ENCODE assay signal across 24 mouse cellular contexts in the genomic region with DNA sequence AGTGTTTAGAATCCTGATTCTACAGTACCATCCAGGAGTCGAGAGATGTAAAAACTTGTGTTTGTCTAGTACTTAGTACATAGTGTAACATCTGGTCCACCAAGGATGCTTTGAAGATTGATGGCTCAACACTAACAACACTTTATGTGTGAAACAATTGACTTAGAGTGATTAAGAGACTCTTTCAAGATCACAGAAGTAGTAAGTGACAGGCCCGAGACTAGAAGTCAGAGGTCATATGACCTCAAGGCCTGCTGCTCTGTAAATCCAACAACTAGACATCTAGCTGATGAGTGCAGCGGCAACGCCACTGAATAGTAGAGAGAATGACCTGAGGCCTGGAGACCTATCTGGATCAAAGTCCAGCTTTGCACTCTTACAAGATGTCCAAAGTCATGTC.
DNase-seq lines count a peak whose midpoint lies in the region; ATAC-seq and TF ChIP-seq lines count a peak whose summit lies in the region.
"Had no signal": no experiment of that assay in that cellular context is flagged by ENCODE, and none has a peak within 500 bp of the region (broad histone marks: within the 10 kb centered on the region; RNA-seq: fewer than 3 reads in every experiment).

No protein-coding gene starts in this region.

- H3K9me3 ChIP-seq in hindbrain, embryonic 10.5 days, result no peaks in the 10 kb centered on the region
- no peaks in the 10 kb centered on the region for H3K9me3 ChIP-seq in hindbrain, postnatal 0 days (ENCODE audit: low read length)
- H3K9me3 ChIP-seq in forebrain, embryonic 15.5 days, result no peaks in the 10 kb centered on the region
- H3K9me3 ChIP-seq: embryonic facial prominence, embryonic 13.5 days; embryonic facial prominence, embryonic 15.5 days; forebrain, embryonic 10.5 days; forebrain, embryonic 12.5 days had no signal

- H3K4me2 ChIP-seq in hindbrain, postnatal 0 days (ENCODE audit: low read depth, low read length), result no peak overlapping the region
- no peak overlapping the region for H3K4me2 ChIP-seq in forebrain, embryonic 15.5 days (replicated peaks)
- H3K4me2 ChIP-seq: embryonic facial prominence, embryonic 13.5 days; embryonic facial prominence, embryonic 15.5 days; forebrain, embryonic 12.5 days had no signal

- no peaks in the 10 kb centered on the region; the same call in 1 of the 2 replicates for H3K4me1 ChIP-seq in hindbrain, embryonic 10.5 days (replicated peaks)
- no peaks in the 10 kb centered on the region for H3K4me1 ChIP-seq in hindbrain, postnatal 0 days (ENCODE audit: insufficient read depth, low read length)
- H3K4me1 ChIP-seq in forebrain, embryonic 15.5 days, result no peaks in the 10 kb centered on the region
- H3K4me1 ChIP-seq: embryonic facial prominence, embryonic 13.5 days; embryonic facial prominence, embryonic 15.5 days; forebrain, embryonic 10.5 days; forebrain, embryonic 12.5 days had no signal

- no peak for ATAC-seq in hindbrain, postnatal 0 days
- ATAC-seq in megakaryocyte, adult 5-6 weeks (ENCODE audit: poor library complexity, severe bottlenecking), result no peak
- no peak for ATAC-seq in forebrain, embryonic 15.5 days (replicated peaks)
- ATAC-seq: forebrain, embryonic 14.5 days; forebrain, postnatal 0 days had no signal

- H3K27me3 ChIP-seq in hindbrain, embryonic 10.5 days (ENCODE audit: insufficient read depth, poor library complexity, severe bottlenecking), result peaks cover 15% of the 10 kb centered on the region; the same call in 1 of the 2 replicates
- no peaks in the 10 kb centered on the region for H3K27me3 ChIP-seq in hindbrain, postnatal 0 days (ENCODE audit: insufficient read depth, low read length)
- no peaks in the 10 kb centered on the region for H3K27me3 ChIP-seq in forebrain, embryonic 15.5 days
- H3K27me3 ChIP-seq: embryonic facial prominence, embryonic 13.5 days; embryonic facial prominence, embryonic 15.5 days; forebrain, embryonic 12.5 days had no signal

- WGBS in hindbrain, embryonic 10.5 days, result 31% methylated on average over 4 of the region's 4 CpGs
- WGBS in hindbrain, postnatal 0 days, result 63% methylated on average over 4 of the region's 4 CpGs
- 77% methylated on average over 4 of the region's 4 CpGs for WGBS in forebrain, embryonic 15.5 days

- no peak for TF ChIP-seq CTCF in hindbrain, postnatal 0 days (IDR thresholded peaks at IDR 0.05; ENCODE audit: low read depth)

- H3K9ac ChIP-seq in hindbrain, postnatal 0 days (replicated peaks; ENCODE audit: low read length), result no peak overlapping the region
- no peak overlapping the region for H3K9ac ChIP-seq in forebrain, embryonic 15.5 days (replicated peaks)
- H3K9ac ChIP-seq: embryonic facial prominence, embryonic 13.5 days; embryonic facial prominence, embryonic 15.5 days; forebrain, embryonic 12.5 days; forebrain, postnatal 0 days had no signal

- H3K36me3 ChIP-seq in hindbrain, embryonic 10.5 days, result no peaks in the 10 kb centered on the region
- no peaks in the 10 kb centered on the region for H3K36me3 ChIP-seq in hindbrain, postnatal 0 days (ENCODE audit: insufficient read depth, low read length)
- H3K36me3 ChIP-seq in forebrain, embryonic 15.5 days, result no peaks in the 10 kb centered on the region
- H3K36me3 ChIP-seq: embryonic facial prominence, embryonic 13.5 days; embryonic facial prominence, embryonic 15.5 days; forebrain, embryonic 10.5 days; forebrain, embryonic 12.5 days had no signal

- H3K4me3 ChIP-seq in hindbrain, embryonic 10.5 days, result no peak overlapping the region
- no peak overlapping the region for H3K4me3 ChIP-seq in hindbrain, postnatal 0 days (ENCODE audit: low read length)
- no peak overlapping the region for H3K4me3 ChIP-seq in forebrain, embryonic 15.5 days
- H3K4me3 ChIP-seq: embryonic facial prominence, embryonic 13.5 days; embryonic facial prominence, embryonic 15.5 days; erythroblast, embryonic 14.5 days; forebrain, embryonic 10.5 days; forebrain, embryonic 12.5 days had no signal

- H3K27ac ChIP-seq in hindbrain, embryonic 10.5 days, result no peak overlapping the region
- no peak overlapping the region for H3K27ac ChIP-seq in hindbrain, postnatal 0 days
- no peak overlapping the region for H3K27ac ChIP-seq in forebrain, embryonic 15.5 days (replicated peaks)
- H3K27ac ChIP-seq: embryonic facial prominence, embryonic 13.5 days; embryonic facial prominence, embryonic 15.5 days; forebrain, embryonic 10.5 days; forebrain, embryonic 12.5 days had no signal

- peak; percentile 5 for DNase-seq in hindbrain, embryonic 10.5 days (ENCODE audit: low spot score)
- DNase-seq in hindbrain, postnatal 0 days (ENCODE audit: low spot score), result no peak
- peak; percentile 70 for DNase-seq in embryo, embryonic 10 days (ENCODE audit: low spot score)
- peak; percentile 62 for DNase-seq in embryo, embryonic 10.5 days (ENCODE audit: low spot score)
- DNase-seq in embryo, embryonic 9.5 days (ENCODE audit: extremely low spot score), result peak; percentile 29
- DNase-seq in thymus, postnatal 4 days, result no peak
- DNase-seq: adrenal gland, adult 2 months; adrenal gland, postnatal 10 days; adrenal gland, postnatal 25 days; cerebellum, adult 11 months; cerebellum, adult 18-20 months; cerebellum, adult 8-10 months; cerebellum, adult 9-11 months; cerebellum, postnatal 14 days; cerebellum, postnatal 36 days; forebrain, postnatal 0 days had no signal

Comparison
In these comparisons a context has a peak if more than half of its experiments do, and no peak if none do; other contexts are left out.
1. DNase-seq: peak in hindbrain, embryonic 10.5 days (single experiment), embryo, embryonic 10 days (single experiment), embryo, embryonic 10.5 days (single experiment) and embryo, embryonic 9.5 days (single experiment); none in hindbrain, postnatal 0 days (single experiment) and thymus, postnatal 4 days (single experiment).